Mouse (Mus musculus) adrenal gland, adult (tissue): ENCODE results near the gene Glb1.
"Not testable (repeated sequence)": the region's sequence is repeated elsewhere in the genome, so short reads cannot be mapped to it uniquely, and the experiment has no call there.

Source experiments
- DNase-seq, 2 experiments: peaks; one replicate each; pipeline ENCODE4 v3.0.0; 2022 to 2023; ENCODE audit warnings: low spot score in 1 of 2; ENCODE audit not compliant: inconsistent age in 2 of 2

Glb1 gene

GRCm38 (mm10) chr9:114498218-114498617, 97.3 kb downstream of the Glb1 start:
- DNase-seq, result peak; percentile 77 to 94

GRCm38 (mm10) chr9:114499783-114500515, 99.1 kb downstream of the Glb1 start:
- peak; percentile 41 to 83 for DNase-seq

GRCm38 (mm10) chr9:114501111-114501510, 100.2 kb downstream of the Glb1 start:
- DNase-seq, result no peak

- no peak for DNase-seq
Measured at GRCm38 (mm10) chr9:114501913-114502312, 101.0 kb downstream of the Glb1 start.

- no peak for DNase-seq
Measured at GRCm38 (mm10) chr9:114502711-114503427, 102.0 kb downstream of the Glb1 start.

GRCm38 (mm10) chr9:114504816-114505215, 103.9 kb downstream of the Glb1 start, which contains the start of gene Ccr4:
Gene Ccr4 (minus strand): TSS chr9:114504916.
- no peak for DNase-seq

GRCm38 (mm10) chr9:114506564-114506963, 105.7 kb downstream of the Glb1 start:
- no peak for DNase-seq

- no peak for DNase-seq
Measured at GRCm38 (mm10) chr9:114507421-114507820, 106.5 kb downstream of the Glb1 start.

GRCm38 (mm10) chr9:114509785-114510184, 108.9 kb downstream of the Glb1 start:
- DNase-seq, result no peak

GRCm38 (mm10) chr9:114512831-114513230, 112.0 kb downstream of the Glb1 start:
- no peak for DNase-seq

- peak in 1 of 2 experiments; percentile 40 for DNase-seq
Measured at GRCm38 (mm10) chr9:114515364-114515763, 114.5 kb downstream of the Glb1 start, which contains the start of gene C130032M10Rik. Gene C130032M10Rik (plus strand): TSS chr9:114515697.

GRCm38 (mm10) chr9:114517924-114518497, 117.1 kb downstream of the Glb1 start:
- no peak for DNase-seq

- DNase-seq, result no peak
Measured at GRCm38 (mm10) chr9:114518812-114519477, 118.1 kb downstream of the Glb1 start.

- DNase-seq, result not testable (repeated sequence)
Measured at GRCm38 (mm10) chr9:114520529-114520928, 119.7 kb downstream of the Glb1 start.

- DNase-seq, result no peak
Measured at GRCm38 (mm10) chr9:114522041-114522440, 121.2 kb downstream of the Glb1 start.

GRCm38 (mm10) chr9:114522501-114522900, 121.6 kb downstream of the Glb1 start:
- DNase-seq, result no peak
